Mouse (Mus musculus): ENCODE data around the gene Eftud2.

GRCm38 (mm10) chr11:102814881-102815280 is 65.9 kb downstream of the Eftud2 start:
- TF ChIP-seq CTCF (conservative IDR thresholded peaks at IDR 0.05; ENCODE audit: insufficient read depth, insufficient read length, low read depth, low read length) (no peak), POLR2A (IDR thresholded peaks at IDR 0.05; ENCODE audit: low read depth, low read length) (no peak)
